Mouse (Mus musculus) forebrain, postnatal 0 days (tissue): Measurements from ENCODE around the gene Fcmr. TPM values are rescaled to one million over a fixed set of nuclear protein-coding genes. Genes with fewer than 3 reads are reported as not detected.

Experiments
- ATAC-seq: fragments of 200-750 bp; cut with Nextera tagmentation; 2 replicates; pipeline ENCODE4 v1.8.0; 2017; ENCODE audit warnings: mild to moderate bottlenecking, moderate library complexity
- DNase-seq: peaks from one replicate; pipeline ENCODE4 v3.0.0-alpha.2; 2015
- H3K27ac ChIP-seq: fragments of 300-500 bp; sonication (generic); 2 replicates; pipeline ENCODE4 v1.5.1; 2014; ENCODE audit warnings: low read depth, mild to moderate bottlenecking, antibody characterized with exemption, low read length, moderate library complexity, mixed read lengths
- H3K27me3 ChIP-seq: fragments of 300-500 bp; sonication (generic); 2 replicates; pipeline ENCODE4 v1.6.1; 2014; ENCODE audit warnings: mild to moderate bottlenecking, low read length, mixed read lengths; ENCODE audit not compliant: insufficient read depth
- H3K36me3 ChIP-seq: fragments of 300-500 bp; sonication (generic); 2 replicates; pipeline ENCODE4 v1.6.1; 2014; ENCODE audit warnings: mild to moderate bottlenecking, moderate library complexity; ENCODE audit not compliant: insufficient read depth
- H3K4me1 ChIP-seq: fragments of 300-500 bp; sonication (generic); 2 replicates; pipeline ENCODE4 v1.6.1; 2014; ENCODE audit warnings: antibody characterized with exemption; ENCODE audit not compliant: insufficient read depth
- H3K4me2 ChIP-seq: fragments of 300-500 bp; sonication (generic); 2 replicates; pipeline ENCODE4 v1.6.1; 2014; ENCODE audit warnings: low read depth, mild to moderate bottlenecking, moderate library complexity
- H3K4me3 ChIP-seq: fragments of 300-500 bp; sonication (generic); 2 replicates; pipeline ENCODE4 v1.5.1; 2014; ENCODE audit warnings: low read depth, low read length, mixed read lengths
- H3K9ac ChIP-seq: fragments of 300-500 bp; sonication (generic); 2 replicates; pipeline ENCODE4 v1.6.1; 2014; ENCODE audit warnings: mild to moderate bottlenecking
- H3K9me3 ChIP-seq: fragments of 300-500 bp; sonication (generic); 2 replicates; pipeline ENCODE4 v1.6.1; 2016; ENCODE audit warnings: low read length
- CTCF ChIP-seq: sonication (generic); IDR thresholded peaks from 2 replicates; pipeline ENCODE4 v1.5.1; 2016; ENCODE audit warnings: antibody characterized with exemption, control low read depth, low read depth
- WGBS: fragments of 180-500 bp; shearing (Covaris S2); extraction: QIAGEN DNeasy Blood & Tissue Kit; methylation state at CpG from one replicate; pipeline ENCODE4 v1.1.7; 2014; 5-methylcytosine and 5-hydroxymethylcytosine counted together
- polyA plus RNA-seq: library from polyadenylated mRNA; unstranded; fragments of >200 nt; fragmentation: Nextera tagmentation; extraction: Ambion mirVana; gene quantifications from 2 replicates; pipeline ENCODE4 v1.2.1, GENCODE M21; 2015
- total RNA-seq: library from RNA; depleted of rRNA; stranded (reverse); fragments of >200 nt; gene quantifications from 2 replicates; pipeline ENCODE4 v1.2.3, GENCODE M21; 2014

The Fcmr gene
- total and polyA plus RNA-seq, 2 experiments from 2014 or later, result 1.8 TPM; not detected in 1

GRCm38 (mm10) chr1:130883146-130883545 lies 17.7 kb downstream of the Fcmr start:
- Histone ChIP-seq H3K4me3 (no peak overlapping the region), H3K9ac (no peak overlapping the region), H3K36me3 (no peaks in the 10 kb centered on the region), H3K9me3 (no peaks in the 10 kb centered on the region), H3K4me1 (no peaks in the 10 kb centered on the region), H3K4me2 (no peak overlapping the region), H3K27me3 (0 out of 2 replicates have a peak, but pooled peaks cover 8% of the 10 kb centered on the region), H3K27ac (no peak overlapping the region)
- DNase-seq (no peak), ATAC-seq (no peak)
- 87% methylated on average over 4 of the region's 4 CpGs for WGBS
- TF ChIP-seq CTCF, result no peak

GRCm38 (mm10) chr1:130887354-130887753 lies 21.9 kb downstream of the Fcmr start, which contains the start of gene Il24:
Il24 (minus strand) TSS chr1:130887454.
- Histone ChIP-seq H3K9ac (no peak within 1 kb of the TSS), H3K36me3 (no peaks in the 10 kb centered on the region), H3K4me1 (no peaks in the 10 kb centered on the region), H3K4me2 (no peak within 1 kb of the TSS), H3K9me3 (no peaks in the 10 kb centered on the region), H3K4me3 (no peak within 1 kb of the TSS), H3K27me3 (no peaks in the 10 kb centered on the region), H3K27ac (no peak within 1 kb of the TSS)
- DNase-seq (no peak), ATAC-seq (no peak)
- no peak for TF ChIP-seq CTCF

- ATAC-seq, result no peak
- H3K4me1 ChIP-seq, result no peaks in the 10 kb centered on the region
- no peak overlapping the region for H3K27ac ChIP-seq
- no peaks in the 10 kb centered on the region for H3K9me3 ChIP-seq
- WGBS, result 42% methylated on average over 1 of the region's 1 CpGs
- no peak overlapping the region for H3K9ac ChIP-seq
- DNase-seq, result no peak
- no peak overlapping the region for H3K4me3 ChIP-seq
- H3K27me3 ChIP-seq, result no peaks in the 10 kb centered on the region
- no peak overlapping the region for H3K4me2 ChIP-seq
- no peaks in the 10 kb centered on the region for H3K36me3 ChIP-seq
- TF ChIP-seq CTCF, result no peak
Observed at GRCm38 (mm10) chr1:130892446-130892845, 27.0 kb downstream of the Fcmr start.

- no peaks in the 10 kb centered on the region for H3K4me1 ChIP-seq
- TF ChIP-seq CTCF, result no peak
- no peaks in the 10 kb centered on the region for H3K27me3 ChIP-seq
- no peak overlapping the region for H3K27ac ChIP-seq
- no peaks in the 10 kb centered on the region for H3K36me3 ChIP-seq
- H3K9ac ChIP-seq, result no peak overlapping the region
- no peaks in the 10 kb centered on the region for H3K9me3 ChIP-seq
- ATAC-seq (no peak), DNase-seq (no peak)
- H3K4me3 ChIP-seq, result no peak overlapping the region
- WGBS, result 65% methylated on average over 9 of the region's 9 CpGs
- H3K4me2 ChIP-seq, result no peak overlapping the region
Observed at GRCm38 (mm10) chr1:130893329-130894040, 28.0 kb downstream of the Fcmr start.

- no peak for ATAC-seq
- H3K27ac ChIP-seq, result no peak overlapping the region
- H3K4me1 ChIP-seq, result no peaks in the 10 kb centered on the region
- no peak for DNase-seq
- no peak overlapping the region for H3K4me3 ChIP-seq
- H3K4me2 ChIP-seq, result no peak overlapping the region
- H3K27me3 ChIP-seq, result no peaks in the 10 kb centered on the region
- no peak for TF ChIP-seq CTCF
- no peak overlapping the region for H3K9ac ChIP-seq
- H3K9me3 ChIP-seq, result no peaks in the 10 kb centered on the region
- no peaks in the 10 kb centered on the region for H3K36me3 ChIP-seq
- WGBS, result 30% methylated on average over 6 of the region's 6 CpGs
Observed at GRCm38 (mm10) chr1:130894468-130894867, 29.0 kb downstream of the Fcmr start.

- H3K4me1 ChIP-seq, result no peaks in the 10 kb centered on the region
- no peak for DNase-seq
- H3K9me3 ChIP-seq, result no peaks in the 10 kb centered on the region
- H3K36me3 ChIP-seq, result no peaks in the 10 kb centered on the region
- no peak for TF ChIP-seq CTCF
- H3K4me2 ChIP-seq, result no peak overlapping the region
- ATAC-seq, result no peak
- no peak overlapping the region for H3K27ac ChIP-seq
- no peaks in the 10 kb centered on the region for H3K27me3 ChIP-seq
- H3K9ac ChIP-seq, result no peak overlapping the region
- 81% methylated on average over 7 of the region's 7 CpGs for WGBS
- H3K4me3 ChIP-seq, result no peak overlapping the region
Observed at GRCm38 (mm10) chr1:130902505-130902904, 37.0 kb downstream of the Fcmr start.

GRCm38 (mm10) chr1:130911401-130912010 lies 46.0 kb downstream of the Fcmr start, which contains the start of gene Il20:
Il20 (minus strand) TSS chr1:130911451.
- H3K27ac ChIP-seq, result no peak within 1 kb of the TSS

More at GRCm38 (mm10) chr1:130911401-130912010, 46.0 kb downstream of the Fcmr start, which contains the start of gene Il20:
- Histone ChIP-seq H3K9ac (no peak within 1 kb of the TSS), H3K4me2 (no peak within 1 kb of the TSS), H3K36me3 (no peaks in the 10 kb centered on the region), H3K9me3 (no peaks in the 10 kb centered on the region), H3K4me3 (no peak within 1 kb of the TSS), H3K4me1 (no peaks in the 10 kb centered on the region), H3K27me3 (no peaks in the 10 kb centered on the region)
- no peak for TF ChIP-seq CTCF
- ATAC-seq (no peak), DNase-seq (no peak)
- WGBS, result 61% methylated on average over 12 of the region's 12 CpGs
